Mouse (Mus musculus) lung, embryonic 16.5 days (tissue): ENCODE measurements at regions not wholly inside any gene's neighbourhood (a gene's known extent, or its start where the extent isn't known, plus 50 kb on each side); places are given as distances from the start of the nearest gene placed in this dataset.
A peak's percentile ranks its signal among the peaks of the same experiment; 100 is the strongest.

Source experiments
- ATAC-seq: fragments of 200-750 bp; cut with Nextera tagmentation; 2 replicates; pipeline ENCODE4 v1.8.0; 2017; ENCODE audit warnings: low read depth, mild to moderate bottlenecking, moderate library complexity
- H3K27ac ChIP-seq: fragments of 300-500 bp; sonication (generic); 2 replicates; pipeline ENCODE4 v1.5.1; 2014; ENCODE audit warnings: mild to moderate bottlenecking, control low read depth, low read length
- H3K27me3 ChIP-seq: fragments of 300-500 bp; sonication (generic); 2 replicates; pipeline ENCODE4 v1.6.1; 2014; ENCODE audit warnings: low read depth, low read length, mixed read lengths; ENCODE audit not compliant: control insufficient read depth, insufficient read depth
- H3K36me3 ChIP-seq: fragments of 300-500 bp; sonication (generic); 2 replicates; pipeline ENCODE4 v1.6.1; 2014; ENCODE audit warnings: low read length; ENCODE audit not compliant: control insufficient read depth, insufficient read depth
- H3K4me1 ChIP-seq: fragments of 300-500 bp; sonication (generic); replicated peaks from 2 replicates; pipeline ENCODE4 v1.6.1; 2014; ENCODE audit warnings: low read length, mixed read lengths; ENCODE audit not compliant: control insufficient read depth, insufficient read depth
- H3K4me2 ChIP-seq: fragments of 300-500 bp; sonication (generic); 2 replicates; pipeline ENCODE4 v1.6.1; 2014; ENCODE audit warnings: low read depth, low read length, control low read depth
- H3K4me3 ChIP-seq: fragments of 300-500 bp; sonication (generic); 2 replicates; pipeline ENCODE4 v1.5.1; 2014; ENCODE audit warnings: mild to moderate bottlenecking, low read length, control low read depth
- H3K9ac ChIP-seq: fragments of 300-500 bp; sonication (generic); 2 replicates; pipeline ENCODE4 v1.6.1; 2014; ENCODE audit warnings: low read length, control low read depth
- H3K9me3 ChIP-seq: fragments of 300-500 bp; sonication (generic); 2 replicates; pipeline ENCODE4 v1.6.1; 2016; ENCODE audit warnings: low read length; ENCODE audit not compliant: control insufficient read depth
- WGBS: fragments of 180-500 bp; shearing (Covaris S2); extraction: QIAGEN DNeasy Blood & Tissue Kit; methylation state at CpG from one replicate; pipeline ENCODE4 v1.1.7; 2014; 5-methylcytosine and 5-hydroxymethylcytosine counted together

DNA sequence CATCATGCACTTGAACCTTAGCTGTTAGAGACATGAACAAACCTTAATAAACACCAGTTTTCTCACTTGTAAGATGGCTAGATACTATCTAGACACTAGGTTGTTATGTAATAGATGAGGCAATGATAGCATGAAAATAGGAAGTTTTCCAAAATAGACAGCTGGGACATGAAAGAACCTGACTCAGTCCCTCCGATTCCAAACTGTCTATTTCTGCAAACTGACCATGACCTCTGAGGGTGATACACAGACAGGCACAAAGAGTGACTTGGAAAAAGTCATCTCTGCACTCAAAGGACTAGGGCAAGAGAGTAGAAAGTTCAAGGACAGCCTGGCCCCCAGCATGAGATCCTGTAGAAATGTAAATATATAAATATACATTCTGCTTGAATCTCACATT is 115.9 kb downstream of the Kctd12 start:
- Histone ChIP-seq H3K36me3 (no peaks in the 10 kb centered on the region), H3K4me1 (no peaks in the 10 kb centered on the region), H3K4me3 (no peak overlapping the region), H3K9ac (no peak overlapping the region), H3K9me3 (no peaks in the 10 kb centered on the region), H3K4me2 (no peak overlapping the region), H3K27ac (no peak overlapping the region), H3K27me3 (no peaks in the 10 kb centered on the region)
- WGBS = 44% methylated on average over 1 of the region's 1 CpGs
- ATAC-seq = no peak

DNA sequence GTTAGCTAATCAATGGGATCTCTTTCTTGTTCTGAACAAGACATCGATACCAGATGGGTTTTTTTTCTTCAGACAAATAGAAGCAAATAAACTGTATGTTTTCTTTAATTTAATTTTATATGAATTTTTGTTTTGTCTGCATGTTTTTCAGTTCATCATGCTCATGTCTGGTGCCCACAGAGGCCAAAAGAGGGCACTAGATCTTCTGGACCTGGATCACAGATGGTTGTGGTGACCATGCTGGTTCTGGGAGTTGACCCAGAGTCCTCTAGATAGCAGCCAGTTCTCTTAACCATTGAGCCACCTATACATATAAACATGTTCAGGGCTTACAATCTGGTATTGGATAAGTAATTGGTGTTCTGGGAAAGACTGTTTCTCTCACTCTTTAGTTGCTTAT is 120.7 kb downstream of the Kctd12 start:
- Histone ChIP-seq H3K4me2 (no peak overlapping the region), H3K27me3 (no peaks in the 10 kb centered on the region), H3K27ac (no peak overlapping the region), H3K4me1 (peaks cover 3% of the 10 kb centered on the region; the same call in 1 of the 2 replicates), H3K4me3 (no peak overlapping the region), H3K9me3 (no peaks in the 10 kb centered on the region), H3K9ac (no peak overlapping the region), H3K36me3 (no peaks in the 10 kb centered on the region)
- no peak for ATAC-seq
- WGBS = 90% methylated on average over 1 of the region's 1 CpGs

DNA sequence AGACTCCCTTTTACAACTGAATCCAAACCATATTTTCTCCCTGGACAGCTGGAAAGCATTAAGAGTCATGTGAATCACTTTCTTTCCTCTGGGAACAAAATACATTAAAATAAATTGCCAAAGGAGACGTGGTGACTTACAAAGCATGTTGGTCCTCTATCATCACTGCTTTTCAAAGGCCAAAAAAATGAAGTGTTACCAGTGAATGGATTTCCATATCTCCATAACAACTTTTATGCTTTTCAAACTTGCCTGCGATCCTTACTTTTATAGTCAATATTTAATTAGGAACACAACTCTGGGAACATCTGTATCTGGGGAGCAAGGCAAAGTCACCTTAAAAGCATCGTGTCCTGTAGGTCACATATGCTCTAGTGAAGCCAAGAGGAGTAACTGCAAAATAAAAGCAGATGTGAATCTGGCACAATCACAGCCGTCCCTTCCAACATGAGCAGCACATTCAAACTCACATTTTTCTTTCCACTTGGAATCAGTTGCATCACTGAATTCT is 123.0 kb downstream of the Kctd12 start:
- H3K4me1 ChIP-seq = peaks cover 5% of the 10 kb centered on the region; the same call in 1 of the 2 replicates
- H3K4me3 ChIP-seq = no peak overlapping the region
- peak; percentile 75 for ATAC-seq
- no peak overlapping the region for H3K9ac ChIP-seq
- H3K9me3 ChIP-seq = no peaks in the 10 kb centered on the region
- WGBS = 43% methylated on average over 4 of the region's 4 CpGs
- no peak overlapping the region for H3K4me2 ChIP-seq
- no peaks in the 10 kb centered on the region for H3K36me3 ChIP-seq
- H3K27me3 ChIP-seq = no peaks in the 10 kb centered on the region
- peak overlapping the region; percentile 18; the same call in 1 of the 2 replicates for H3K27ac ChIP-seq

DNA sequence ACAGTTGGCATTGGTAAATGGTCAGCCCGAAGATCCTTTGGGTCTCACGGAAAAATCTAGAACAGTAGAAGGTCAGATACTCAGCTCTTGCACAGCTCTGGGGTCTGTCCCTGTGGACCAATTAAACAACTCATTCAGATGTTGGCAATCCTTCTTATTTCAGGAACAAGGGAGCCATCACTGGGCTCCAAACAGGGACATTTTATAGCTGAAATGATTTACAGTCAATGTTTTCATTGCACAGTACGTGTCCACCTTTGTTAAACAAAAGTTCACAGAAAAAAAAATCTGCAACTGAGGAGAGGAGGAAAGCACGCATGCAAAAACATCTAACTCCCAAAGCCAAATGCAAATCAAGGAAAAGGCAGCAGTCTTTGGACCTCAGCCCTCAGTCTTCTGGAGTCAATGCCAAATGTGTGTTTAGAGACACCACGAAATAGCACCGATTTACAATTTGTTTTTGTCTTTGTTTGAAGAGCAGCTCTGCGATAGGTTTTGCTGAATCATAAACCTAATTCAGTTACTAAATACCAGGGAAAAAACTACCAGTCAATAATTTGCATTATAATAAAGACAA is 127.1 kb downstream of the Kctd12 start:
- no peak overlapping the region for H3K27ac ChIP-seq
- H3K4me3 ChIP-seq = no peak overlapping the region
- no peak for ATAC-seq
- H3K9ac ChIP-seq = no peak overlapping the region
- H3K27me3 ChIP-seq = no peaks in the 10 kb centered on the region
- no peaks in the 10 kb centered on the region for H3K9me3 ChIP-seq
- no peaks in the 10 kb centered on the region for H3K36me3 ChIP-seq
- WGBS = 62% methylated on average over 7 of the region's 7 CpGs
- no peak overlapping the region for H3K4me2 ChIP-seq
- H3K4me1 ChIP-seq = peaks cover 5% of the 10 kb centered on the region; the same call in 1 of the 2 replicates

DNA sequence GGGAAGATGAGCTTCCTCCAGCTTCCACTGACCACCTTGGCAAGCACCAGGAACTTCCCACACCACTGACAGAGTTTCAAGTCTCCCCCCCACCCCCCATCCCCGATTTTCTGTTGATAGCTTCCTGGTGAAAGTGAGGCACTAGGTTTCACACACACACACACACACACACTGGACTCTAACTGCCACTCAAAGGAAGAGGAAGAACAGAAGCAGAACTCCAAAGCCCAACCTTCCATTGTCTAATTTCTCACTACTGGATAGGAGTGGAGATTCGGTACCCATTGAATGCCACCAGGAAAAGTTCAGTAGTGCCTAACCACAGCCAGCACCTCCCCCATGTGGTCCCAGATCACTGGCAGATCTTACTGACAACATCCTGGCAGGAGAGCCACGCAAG is 138.7 kb downstream of the Kctd12 start:
- H3K9me3 ChIP-seq = no peaks in the 10 kb centered on the region
- WGBS = 64% methylated on average over 3 of the region's 3 CpGs
- no peak overlapping the region for H3K9ac ChIP-seq
- no peaks in the 10 kb centered on the region for H3K36me3 ChIP-seq
- no peaks in the 10 kb centered on the region for H3K27me3 ChIP-seq
- H3K4me1 ChIP-seq = no peaks in the 10 kb centered on the region
- H3K27ac ChIP-seq = no peak overlapping the region
- no peak for ATAC-seq
- H3K4me2 ChIP-seq = no peak overlapping the region
- no peak overlapping the region for H3K4me3 ChIP-seq

DNA sequence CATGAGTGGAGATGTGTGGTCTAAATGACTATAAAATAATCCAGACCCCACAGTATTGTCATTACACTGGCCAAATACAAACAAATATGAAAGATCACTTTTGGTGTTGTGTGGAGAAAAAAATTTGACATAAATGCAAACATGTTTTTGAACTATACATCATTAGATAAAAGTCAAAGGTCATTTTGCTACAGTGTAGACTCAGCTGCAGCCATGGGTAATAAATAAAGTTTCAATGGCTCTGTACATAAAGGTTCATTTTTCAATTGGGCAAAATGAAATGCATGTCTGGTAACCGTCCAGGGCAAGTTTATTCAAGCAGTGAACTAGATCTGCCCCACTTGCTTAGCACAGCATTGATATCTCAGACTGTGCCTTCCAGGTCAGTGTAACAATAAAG is 144.8 kb downstream of the Kctd12 start:
- WGBS = 37% methylated on average over 1 of the region's 1 CpGs

DNA sequence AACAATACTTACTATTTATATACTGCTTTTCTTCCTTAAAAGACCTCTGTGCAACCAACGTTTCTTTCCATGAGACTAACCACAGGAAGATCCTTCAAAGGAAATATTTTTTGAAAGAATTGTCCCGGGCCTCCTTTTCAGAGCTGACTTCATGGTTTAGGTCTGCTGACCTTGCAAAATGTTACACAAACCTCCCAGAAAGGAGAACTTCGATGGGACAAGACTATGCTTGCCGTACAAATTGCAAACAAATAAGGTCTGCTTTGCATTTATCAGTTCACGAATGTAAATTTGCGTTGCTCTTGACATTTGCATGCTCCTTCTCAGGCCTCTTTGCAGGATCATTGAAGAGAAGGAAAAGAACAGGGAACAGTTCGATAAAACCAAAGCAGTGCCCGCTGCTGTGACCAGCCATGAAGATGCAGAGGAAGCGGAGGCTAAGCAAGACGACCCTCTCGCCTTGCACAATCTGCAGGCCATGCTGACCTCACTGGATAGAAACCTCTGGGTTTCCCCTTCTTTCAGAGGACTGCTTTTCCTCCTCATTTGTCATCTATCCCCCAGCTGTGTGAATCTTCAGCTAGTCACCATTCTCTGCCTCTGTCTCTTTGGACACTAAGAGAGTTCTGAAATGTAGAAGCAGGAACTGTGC is 147.2 kb downstream of the Kctd12 start:
- no peaks in the 10 kb centered on the region for H3K27me3 ChIP-seq
- no peaks in the 10 kb centered on the region for H3K9me3 ChIP-seq
- H3K36me3 ChIP-seq = no peaks in the 10 kb centered on the region
- H3K27ac ChIP-seq = no peak overlapping the region
- H3K4me3 ChIP-seq = no peak overlapping the region
- H3K4me2 ChIP-seq = no peak overlapping the region
- ATAC-seq = no peak
- no peaks in the 10 kb centered on the region for H3K4me1 ChIP-seq
- WGBS = 63% methylated on average over 11 of the region's 11 CpGs
- H3K9ac ChIP-seq = no peak overlapping the region

More for the DNA sequence above, 144.8 kb downstream of the Kctd12 start:
- no peak overlapping the region for H3K4me2 ChIP-seq
- H3K36me3 ChIP-seq = no peaks in the 10 kb centered on the region
- no peak overlapping the region for H3K9ac ChIP-seq
- no peaks in the 10 kb centered on the region for H3K27me3 ChIP-seq
- ATAC-seq = peak; percentile 68
- H3K27ac ChIP-seq = no peak overlapping the region
- no peaks in the 10 kb centered on the region for H3K9me3 ChIP-seq
- H3K4me1 ChIP-seq = no peaks in the 10 kb centered on the region
- no peak overlapping the region for H3K4me3 ChIP-seq

DNA sequence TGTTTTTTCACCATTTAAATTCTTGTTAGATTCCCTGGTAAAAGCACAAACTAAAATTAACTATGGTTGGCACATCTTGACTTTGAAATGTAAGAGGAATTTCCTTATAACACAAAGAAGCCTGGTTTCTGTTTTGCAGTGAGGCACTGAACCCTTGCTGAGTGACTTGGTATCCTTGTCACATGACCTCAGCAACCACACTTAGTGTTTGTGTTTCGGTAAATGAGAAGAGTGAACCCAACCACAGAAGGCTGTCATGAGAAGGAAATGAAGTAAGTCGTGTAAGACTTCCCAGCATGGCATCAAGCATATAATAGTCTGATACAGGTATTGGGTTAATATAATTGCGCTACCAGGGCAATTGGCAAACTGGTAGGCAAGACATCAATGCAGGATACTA is 154.0 kb downstream of the Kctd12 start:
- Histone ChIP-seq H3K4me2 (no peak overlapping the region), H3K9ac (no peak overlapping the region), H3K36me3 (no peaks in the 10 kb centered on the region), H3K27ac (no peak overlapping the region), H3K9me3 (no peaks in the 10 kb centered on the region), H3K27me3 (no peaks in the 10 kb centered on the region), H3K4me3 (no peak overlapping the region), H3K4me1 (no peaks in the 10 kb centered on the region)
- 75% methylated on average over 3 of the region's 3 CpGs for WGBS
- ATAC-seq = no peak

DNA sequence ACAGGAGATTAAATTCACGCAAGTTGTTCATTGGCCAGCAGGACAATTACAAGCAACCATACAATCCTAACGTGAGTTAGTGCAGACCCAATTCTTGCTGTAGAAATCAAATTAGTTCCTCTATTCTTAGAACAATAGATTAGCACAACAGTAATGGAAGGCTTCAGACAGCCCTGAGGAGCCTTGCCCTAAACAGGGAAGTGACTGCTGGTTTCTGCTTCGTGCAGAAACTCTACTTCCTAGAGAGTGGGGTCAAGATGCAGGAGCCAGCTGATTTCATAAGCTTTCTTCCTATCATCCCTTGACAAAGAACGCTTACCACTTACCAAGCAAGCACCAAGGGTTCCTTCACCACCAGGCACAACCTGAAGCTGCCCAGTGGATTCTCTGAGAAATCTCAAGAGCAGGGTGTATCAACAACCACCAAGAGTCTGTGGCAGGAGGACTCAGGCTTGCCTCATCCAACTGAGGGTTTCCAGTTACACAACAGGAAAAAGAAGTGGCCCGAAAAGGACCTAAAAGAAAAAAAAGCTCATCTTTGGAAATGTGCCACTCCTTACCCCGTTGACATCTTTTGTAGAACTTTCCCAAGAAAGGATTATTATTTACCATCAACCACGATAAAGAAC is 154.6 kb downstream of the Kctd12 start:
- Histone ChIP-seq H3K36me3 (no peaks in the 10 kb centered on the region), H3K9ac (no peak overlapping the region), H3K27me3 (no peaks in the 10 kb centered on the region), H3K4me1 (no peaks in the 10 kb centered on the region), H3K4me2 (no peak overlapping the region), H3K9me3 (no peaks in the 10 kb centered on the region), H3K4me3 (no peak overlapping the region), H3K27ac (no peak overlapping the region)
- ATAC-seq = no peak
- WGBS = 75% methylated on average over 7 of the region's 7 CpGs
